ENCODE assay signal across 23 mouse cellular contexts in the genomic region with DNA sequence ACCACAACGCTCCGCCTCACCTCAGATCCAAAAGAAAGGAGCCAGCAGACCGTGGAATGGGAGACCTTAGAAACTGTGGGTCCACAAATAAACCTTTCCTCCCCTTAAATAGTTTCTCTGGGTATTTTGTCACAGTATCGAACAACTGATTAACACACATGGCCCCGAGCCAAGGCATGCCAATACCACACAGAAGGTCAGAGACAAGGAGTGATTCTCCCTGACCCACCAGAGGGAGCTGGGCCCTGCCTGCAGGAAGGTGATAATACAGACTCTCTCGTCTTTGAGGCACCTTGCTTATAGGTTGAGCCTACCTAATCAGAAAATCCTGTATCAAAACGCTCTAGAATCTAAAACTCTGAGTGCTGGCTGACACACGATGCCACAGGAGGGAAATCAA. TPM values are rescaled to one million over a fixed set of nuclear protein-coding genes. Genes with fewer than 3 reads are reported as not detected.
DNase-seq lines count a peak whose midpoint lies in the region; ATAC-seq and TF ChIP-seq lines count a peak whose summit lies in the region.
"Had no signal": no experiment of that assay in that cellular context is flagged by ENCODE, and none has a peak within 500 bp of the region (broad histone marks: within the 10 kb centered on the region; RNA-seq: fewer than 3 reads in every experiment).

No protein-coding gene starts in this region.

- H3K27ac ChIP-seq in liver, adult 2 months (replicated peaks; ENCODE audit: insufficient read depth, low read depth, low read length), result peak overlapping the region; percentile 24; the same call in 1 of the 2 replicates
- no peak overlapping the region for H3K27ac ChIP-seq in liver, postnatal 0 days (ENCODE audit: low read depth)
- H3K27ac ChIP-seq: forebrain, embryonic 10.5 days; forebrain, embryonic 13.5 days; gastrocnemius, adult 2 months; hindbrain, embryonic 12.5 days; hindbrain, embryonic 15.5 days had no signal

- no peak for TF ChIP-seq EP300 in liver, postnatal 0 days (IDR thresholded peaks at IDR 0.05; ENCODE audit: low read depth)

- no peaks in the 10 kb centered on the region for H3K9me3 ChIP-seq in liver, postnatal 0 days (ENCODE audit: low read length)
- H3K9me3 ChIP-seq: forebrain, embryonic 10.5 days; forebrain, embryonic 13.5 days; G1E; hindbrain, embryonic 12.5 days; hindbrain, embryonic 15.5 days had no signal

- H3K36me3 ChIP-seq in liver, adult 2 months (ENCODE audit: control insufficient read depth, insufficient read depth, low read length), result no peaks in the 10 kb centered on the region
- H3K36me3 ChIP-seq in liver, postnatal 0 days (replicated peaks; ENCODE audit: insufficient read depth, low read length), result no peaks in the 10 kb centered on the region
- H3K36me3 ChIP-seq: G1E; hindbrain, embryonic 15.5 days had no signal

- 52% methylated on average over 8 of the region's 8 CpGs for WGBS in liver, adult 2 months
- WGBS in liver, postnatal 0 days (ENCODE audit: insufficient replicate concordance), result 73% methylated on average over 8 of the region's 8 CpGs

- no peak for TF ChIP-seq POLR2A in liver, adult 2 months (IDR thresholded peaks at IDR 0.05; ENCODE audit: extremely low read depth, insufficient read depth, low read length)

- peaks cover 30% of the 10 kb centered on the region; the same call in 1 of the 2 replicates for H3K79me2 ChIP-seq in liver, adult 2 months (ENCODE audit: control insufficient read depth, insufficient read depth, low read length)

- peak; percentile 54; the same call in 1 of the 2 replicates for TF ChIP-seq CTCF in liver, adult 2 months (IDR thresholded peaks at IDR 0.05; ENCODE audit: low read depth, low read length)
- no peak for TF ChIP-seq CTCF in liver, postnatal 0 days (IDR thresholded peaks at IDR 0.05; ENCODE audit: low read depth)

- H3K27me3 ChIP-seq in liver, adult 2 months (ENCODE audit: control insufficient read depth, insufficient read depth, low read length), result no peaks in the 10 kb centered on the region
- no peaks in the 10 kb centered on the region for H3K27me3 ChIP-seq in liver, postnatal 0 days (ENCODE audit: insufficient read depth, low read length)
- H3K27me3 ChIP-seq: CH12.LX; forebrain, embryonic 13.5 days; hindbrain, embryonic 12.5 days; hindbrain, embryonic 15.5 days; Patski had no signal

- DNase-seq in cerebellum, postnatal 10 days, result peak; percentile 41 to 42
- DNase-seq in cerebellum, adult 18-20 months, result no peak
- DNase-seq in liver, adult 2 months (ENCODE audit: extremely low read depth, low read depth, low spot score), result peak; percentile 73
- no peak for DNase-seq in liver, postnatal 0 days
- no peak for DNase-seq in thymus, postnatal 25 days
- DNase-seq: adrenal gland, postnatal 10 days; B cell, adult 2 months; cerebellum, adult 2 months; cerebellum, adult 9-11 months; cerebellum, postnatal 36 days; gastrocnemius, adult 2 months; gastrocnemius, postnatal 14 days; heart, adult 11 months had no signal

- no peak overlapping the region for H3K9ac ChIP-seq in liver, adult 2 months (ENCODE audit: low read depth, low read length)
- H3K9ac ChIP-seq in liver, postnatal 0 days (replicated peaks), result no peak overlapping the region
- H3K9ac ChIP-seq: forebrain, embryonic 13.5 days; hindbrain, embryonic 12.5 days; hindbrain, embryonic 15.5 days had no signal

- ATAC-seq in liver, postnatal 0 days, result no peak
- 0 out of 2 replicates have a peak, but pooled peaks have one; percentile 14 for ATAC-seq in megakaryocyte progenitor cell, adult 5-6 weeks (replicated peaks; ENCODE audit: poor library complexity)
- ATAC-seq: forebrain, embryonic 13.5 days; forebrain, embryonic 16.5 days; Patski had no signal

- H3K4me3 ChIP-seq in liver, adult 2 months (ENCODE audit: insufficient read depth, low read depth, low read length), result no peak overlapping the region
- no peak overlapping the region for H3K4me3 ChIP-seq in liver, postnatal 0 days (ENCODE audit: low read depth, low read length)
- H3K4me3 ChIP-seq: forebrain, embryonic 10.5 days; forebrain, embryonic 13.5 days; gastrocnemius, adult 2 months; hindbrain, embryonic 12.5 days; hindbrain, embryonic 15.5 days had no signal

- H3K4me2 ChIP-seq in liver, postnatal 0 days (ENCODE audit: low read depth, low read length), result no peak overlapping the region
- H3K4me2 ChIP-seq: forebrain, embryonic 13.5 days; heart, embryonic 11.5 days; hindbrain, embryonic 12.5 days; hindbrain, embryonic 15.5 days had no signal

- H3K4me1 ChIP-seq in liver, adult 2 months (ENCODE audit: control insufficient read depth, insufficient read depth, low read length), result peaks cover 35% of the 10 kb centered on the region
- H3K4me1 ChIP-seq in liver, postnatal 0 days (ENCODE audit: insufficient read depth), result no peaks in the 10 kb centered on the region

RNA-seq across cellular contexts. Expression of gene Gtf2ird1, which starts 30.9 kb away (rescaled TPM):
- 6.5 and 14.8 TPM in 2 replicates for total RNA-seq in liver, adult 2 months (2014; rRNA removed)
- 14.9 and 15.3 TPM in 2 replicates for polyA plus RNA-seq in liver, adult 2 months (2012; rRNA removed)
- polyA plus RNA-seq in liver, postnatal 0 days (2015; fragmentation: Nextera tagmentation; extraction: Ambion mirVana), result 10.0 and 11.0 TPM in 2 replicates
- 21.9 and 28.4 TPM in 2 replicates for total RNA-seq in megakaryocyte progenitor cell, adult 5-6 weeks (2015)
- total RNA-seq in megakaryocyte progenitor cell, adult 5-6 weeks (2017), result 14.5 and 18.2 TPM in 2 replicates

Comparison
In these comparisons a context has a peak if more than half of its experiments do, and no peak if none do; other contexts are left out.
1. DNase-seq: peak in cerebellum, postnatal 10 days (2 of 2) and liver, adult 2 months (single experiment); none in cerebellum, adult 18-20 months (0 of 2), liver, postnatal 0 days (single experiment) and thymus, postnatal 25 days (single experiment).